In the genomic region with DNA sequence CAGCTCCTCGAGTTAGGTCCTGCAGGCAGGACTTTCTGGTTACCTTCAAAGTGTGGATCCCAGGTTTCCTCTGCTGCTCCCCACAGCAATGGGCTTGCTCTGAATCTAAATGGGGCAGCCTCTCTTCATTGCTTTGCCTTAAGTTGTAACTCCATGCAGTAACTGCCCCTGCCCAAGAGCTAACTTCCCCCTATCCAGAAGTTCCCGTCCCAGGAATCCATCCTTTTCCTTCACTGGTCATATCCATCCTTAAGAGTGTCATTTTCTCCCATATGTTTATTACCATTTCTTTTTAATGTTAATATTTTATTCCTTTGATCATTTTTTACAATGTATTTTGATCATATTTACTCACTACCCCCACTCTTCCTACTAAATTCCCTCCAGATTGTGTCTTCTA, we compare ENCODE assay signal across 8 mouse cellular contexts. TPM values are rescaled to one million over a fixed set of nuclear protein-coding genes. Genes with fewer than 3 reads are reported as not detected.
DNase-seq lines count a peak whose midpoint lies in the region; ATAC-seq and TF ChIP-seq lines count a peak whose summit lies in the region.

Gene Gda, minus strand, starts transcription at position 101 of the 400 bp plus-strand sequence.

- DNase-seq in lung, postnatal 0 days (ENCODE audit: low spot score) = no peak
- DNase-seq in lung, postnatal 4 days = no peak
- DNase-seq in large intestine, adult 2 months (ENCODE audit: low read depth, low spot score) = no peak
- DNase-seq in ovary, postnatal 14 days (ENCODE audit: low spot score) = no peak
- no peak for DNase-seq in ovary, postnatal 10 days (ENCODE audit: low spot score)
- no peak for DNase-seq in urinary bladder, postnatal 36 days (ENCODE audit: low spot score in 2 of 2)

- no peak for ATAC-seq in lung, postnatal 0 days
- ATAC-seq in forebrain, embryonic 15.5 days (replicated peaks) = no peak
- no peak for ATAC-seq in midbrain, embryonic 12.5 days (ENCODE audit: low FRiP score, low read depth)

- no peaks in the 10 kb centered on the region for H3K27me3 ChIP-seq in lung, postnatal 0 days (replicated peaks; ENCODE audit: insufficient read depth, low read length)
- peaks cover 7% of the 10 kb centered on the region; the same call in 1 of the 2 replicates for H3K27me3 ChIP-seq in forebrain, embryonic 15.5 days
- H3K27me3 ChIP-seq in midbrain, embryonic 12.5 days = peaks cover 24% of the 10 kb centered on the region

- H3K4me2 ChIP-seq in lung, postnatal 0 days (replicated peaks; ENCODE audit: low read depth, low read length) = peak within 1 kb of the TSS; percentile 59
- peak within 1 kb of the TSS; percentile 78 for H3K4me2 ChIP-seq in forebrain, embryonic 15.5 days (replicated peaks)
- peak within 1 kb of the TSS; percentile 76 for H3K4me2 ChIP-seq in midbrain, embryonic 12.5 days (replicated peaks)

- H3K27ac ChIP-seq in lung, postnatal 0 days (ENCODE audit: low read length) = no peak within 1 kb of the TSS
- no peak within 1 kb of the TSS for H3K27ac ChIP-seq in forebrain, embryonic 15.5 days (replicated peaks)
- no peak within 1 kb of the TSS for H3K27ac ChIP-seq in midbrain, embryonic 12.5 days (replicated peaks)

- H3K4me1 ChIP-seq in lung, postnatal 0 days (ENCODE audit: insufficient read depth, low read depth, low read length) = no peaks in the 10 kb centered on the region
- H3K4me1 ChIP-seq in forebrain, embryonic 15.5 days = peaks cover 6% of the 10 kb centered on the region; the same call in 1 of the 2 replicates
- H3K4me1 ChIP-seq in midbrain, embryonic 12.5 days = peaks cover 8% of the 10 kb centered on the region

- no peak for TF ChIP-seq EP300 in lung, postnatal 0 days (IDR thresholded peaks at IDR 0.05)

- TF ChIP-seq CTCF in lung, postnatal 0 days (IDR thresholded peaks at IDR 0.05) = no peak

- H3K4me3 ChIP-seq in lung, postnatal 0 days (ENCODE audit: low read depth, low read length) = peak within 1 kb of the TSS; percentile 31
- H3K4me3 ChIP-seq in forebrain, embryonic 15.5 days = peak within 1 kb of the TSS; percentile 46
- H3K4me3 ChIP-seq in midbrain, embryonic 12.5 days = peak within 1 kb of the TSS; percentile 47

- H3K9me3 ChIP-seq in lung, postnatal 0 days (ENCODE audit: low read length) = no peaks in the 10 kb centered on the region
- 0 out of 2 replicates have a peak, but pooled peaks cover 3% of the 10 kb centered on the region for H3K9me3 ChIP-seq in forebrain, embryonic 15.5 days
- no peaks in the 10 kb centered on the region for H3K9me3 ChIP-seq in midbrain, embryonic 12.5 days

- no peak within 1 kb of the TSS for H3K9ac ChIP-seq in lung, postnatal 0 days (replicated peaks; ENCODE audit: low read depth)
- H3K9ac ChIP-seq in forebrain, embryonic 15.5 days (replicated peaks) = peak within 1 kb of the TSS; percentile 37
- no peak within 1 kb of the TSS for H3K9ac ChIP-seq in midbrain, embryonic 12.5 days (replicated peaks)

- no peaks in the 10 kb centered on the region for H3K36me3 ChIP-seq in lung, postnatal 0 days (ENCODE audit: insufficient read depth, low read length)
- H3K36me3 ChIP-seq in forebrain, embryonic 15.5 days = no peaks in the 10 kb centered on the region
- H3K36me3 ChIP-seq in midbrain, embryonic 12.5 days = no peaks in the 10 kb centered on the region

- 51% methylated on average over 2 of the region's 2 CpGs for WGBS in lung, postnatal 0 days
- WGBS in forebrain, embryonic 15.5 days = 84% methylated on average over 2 of the region's 2 CpGs
- WGBS in large intestine, adult 2 months = 51% methylated on average over 2 of the region's 2 CpGs
- 76% methylated on average over 2 of the region's 2 CpGs for WGBS in midbrain, embryonic 12.5 days

RNA-seq across cellular contexts. Expression of gene Gda, which starts in this region (rescaled TPM):
- polyA plus RNA-seq in lung, postnatal 0 days (2015; fragmentation: Nextera tagmentation; extraction: Ambion mirVana) = 1.7 and 2.0 TPM in 2 replicates
- polyA plus RNA-seq in forebrain, embryonic 15.5 days (2015; fragmentation: Nextera tagmentation; extraction: Ambion mirVana) = 2.1 and 2.7 TPM in 2 replicates
- polyA plus RNA-seq in large intestine, adult 2 months (2012; rRNA removed) = 24.8 and 75.7 TPM in 2 replicates
- 0.09 TPM in 1 of 2 replicates, not detected in the other for polyA plus RNA-seq in midbrain, embryonic 12.5 days (2016; fragmentation: Nextera tagmentation; extraction: Ambion mirVana)
